Mouse (Mus musculus): ENCODE results near the gene Capn11. TPM values are rescaled to one million over a fixed set of nuclear protein-coding genes. Genes with fewer than 3 reads are reported as not detected.
"Not testable (repeated sequence)": the region's sequence is repeated elsewhere in the genome, so short reads cannot be mapped to it uniquely, and the experiment has no call there.

The Capn11 gene
- polyA plus RNA-seq, 1 experiment from 2014 or later = 0.17 TPM

- H3K27me3 ChIP-seq (replicated peaks; ENCODE audit: control insufficient read depth, insufficient read depth, low read length); H3K4me2 ChIP-seq (ENCODE audit: low read depth, low read length); ATAC-seq; H3K9me3 ChIP-seq (ENCODE audit: control insufficient read depth, low read length); H3K9ac ChIP-seq (ENCODE audit: low read depth, low read length); H3K4me1 ChIP-seq (ENCODE audit: control insufficient read depth, insufficient read depth, low read length); H3K27ac ChIP-seq (ENCODE audit: low read length); H3K36me3 ChIP-seq (ENCODE audit: control insufficient read depth, insufficient read depth, low read length); H3K4me3 ChIP-seq (ENCODE audit: low read length): not testable (repeated sequence)
- 87% methylated on average over 8 of the region's 8 CpGs for WGBS
Observed at GRCm38 (mm10) chr17:45623425-45623824, 35.7 kb downstream of the Capn11 start.

- H3K4me1 ChIP-seq (ENCODE audit: control insufficient read depth, insufficient read depth, low read length) = peaks cover 10% of the 10 kb centered on the region
- H3K27ac ChIP-seq (ENCODE audit: low read length) = peak overlapping the region; percentile 79
- H3K36me3 ChIP-seq (ENCODE audit: control insufficient read depth, insufficient read depth, low read length) = no peaks in the 10 kb centered on the region
- peak overlapping the region; percentile 37 for H3K4me3 ChIP-seq (ENCODE audit: low read length)
- H3K27me3 ChIP-seq (replicated peaks; ENCODE audit: control insufficient read depth, insufficient read depth, low read length) = no peaks in the 10 kb centered on the region
- peak; percentile 60 for ATAC-seq
- H3K9me3 ChIP-seq (ENCODE audit: control insufficient read depth, low read length) = no peaks in the 10 kb centered on the region
- peak overlapping the region; percentile 65 for H3K9ac ChIP-seq (ENCODE audit: low read depth, low read length)
- WGBS = 21% methylated on average over 20 of the region's 20 CpGs
- peak overlapping the region; percentile 48 for H3K4me2 ChIP-seq (ENCODE audit: low read depth, low read length)
Observed at GRCm38 (mm10) chr17:45619386-45620256, 39.5 kb downstream of the Capn11 start.

GRCm38 (mm10) chr17:45618941-45619385 is 40.2 kb downstream of the Capn11 start:
- Histone ChIP-seq H3K27me3 (replicated peaks; ENCODE audit: control insufficient read depth, insufficient read depth, low read length) (no peaks in the 10 kb centered on the region), H3K4me3 (ENCODE audit: low read length) (peak overlapping the region; percentile 37)

GRCm38 (mm10) chr17:45617655-45618054 is 41.5 kb downstream of the Capn11 start:
- Histone ChIP-seq H3K9ac (ENCODE audit: low read depth, low read length) (no peak overlapping the region), H3K36me3 (ENCODE audit: control insufficient read depth, insufficient read depth, low read length) (no peaks in the 10 kb centered on the region), H3K4me1 (ENCODE audit: control insufficient read depth, insufficient read depth, low read length) (peaks cover 10% of the 10 kb centered on the region), H3K4me2 (ENCODE audit: low read depth, low read length) (no peak overlapping the region), H3K27me3 (replicated peaks; ENCODE audit: control insufficient read depth, insufficient read depth, low read length) (no peaks in the 10 kb centered on the region), H3K27ac (ENCODE audit: low read length) (no peak overlapping the region), H3K4me3 (ENCODE audit: low read length) (no peak overlapping the region), H3K9me3 (ENCODE audit: control insufficient read depth, low read length) (no peaks in the 10 kb centered on the region)
- no peak for ATAC-seq
- 85% methylated on average over 6 of the region's 6 CpGs for WGBS

More at GRCm38 (mm10) chr17:45618941-45619385, 40.2 kb downstream of the Capn11 start:
- Histone ChIP-seq H3K4me2 (ENCODE audit: low read depth, low read length) (peak overlapping the region; percentile 48), H3K4me1 (ENCODE audit: control insufficient read depth, insufficient read depth, low read length) (peaks cover 10% of the 10 kb centered on the region), H3K9ac (ENCODE audit: low read depth, low read length) (peak overlapping the region; percentile 65), H3K36me3 (ENCODE audit: control insufficient read depth, insufficient read depth, low read length) (no peaks in the 10 kb centered on the region), H3K27ac (ENCODE audit: low read length) (peak overlapping the region; percentile 79), H3K9me3 (ENCODE audit: control insufficient read depth, low read length) (no peaks in the 10 kb centered on the region)
- WGBS = 12% methylated on average over 8 of the region's 8 CpGs
- ATAC-seq = peak; percentile 83

- Histone ChIP-seq H3K9ac (ENCODE audit: low read depth, low read length) (no peak overlapping the region), H3K36me3 (ENCODE audit: control insufficient read depth, insufficient read depth, low read length) (no peaks in the 10 kb centered on the region)
Observed at GRCm38 (mm10) chr17:45616679-45617078, 42.4 kb downstream of the Capn11 start.

GRCm38 (mm10) chr17:45616046-45616650 is 43.0 kb downstream of the Capn11 start:
- Histone ChIP-seq H3K27me3 (replicated peaks; ENCODE audit: control insufficient read depth, insufficient read depth, low read length) (no peaks in the 10 kb centered on the region), H3K9ac (ENCODE audit: low read depth, low read length) (no peak overlapping the region), H3K4me3 (ENCODE audit: low read length) (no peak overlapping the region), H3K9me3 (ENCODE audit: control insufficient read depth, low read length) (no peaks in the 10 kb centered on the region), H3K4me2 (ENCODE audit: low read depth, low read length) (no peak overlapping the region), H3K4me1 (ENCODE audit: control insufficient read depth, insufficient read depth, low read length) (peaks cover 10% of the 10 kb centered on the region), H3K27ac (ENCODE audit: low read length) (no peak overlapping the region), H3K36me3 (ENCODE audit: control insufficient read depth, insufficient read depth, low read length) (no peaks in the 10 kb centered on the region)
- 59% methylated on average over 4 of the region's 4 CpGs for WGBS
- no peak for ATAC-seq

More at GRCm38 (mm10) chr17:45616679-45617078, 42.4 kb downstream of the Capn11 start:
- WGBS = 85% methylated on average over 3 of the region's 3 CpGs
- ATAC-seq = no peak
- Histone ChIP-seq H3K4me2 (ENCODE audit: low read depth, low read length) (no peak overlapping the region), H3K4me3 (ENCODE audit: low read length) (no peak overlapping the region), H3K27ac (ENCODE audit: low read length) (no peak overlapping the region), H3K4me1 (ENCODE audit: control insufficient read depth, insufficient read depth, low read length) (peaks cover 10% of the 10 kb centered on the region), H3K9me3 (ENCODE audit: control insufficient read depth, low read length) (no peaks in the 10 kb centered on the region), H3K27me3 (replicated peaks; ENCODE audit: control insufficient read depth, insufficient read depth, low read length) (no peaks in the 10 kb centered on the region)

- Histone ChIP-seq H3K36me3 (ENCODE audit: control insufficient read depth, insufficient read depth, low read length) (no peaks in the 10 kb centered on the region), H3K27me3 (replicated peaks; ENCODE audit: control insufficient read depth, insufficient read depth, low read length) (no peaks in the 10 kb centered on the region), H3K9me3 (ENCODE audit: control insufficient read depth, low read length) (no peaks in the 10 kb centered on the region), H3K4me1 (ENCODE audit: control insufficient read depth, insufficient read depth, low read length) (peaks cover 8% of the 10 kb centered on the region; the same call in 1 of the 2 replicates), H3K4me3 (ENCODE audit: low read length) (no peak overlapping the region), H3K4me2 (ENCODE audit: low read depth, low read length) (no peak overlapping the region), H3K9ac (ENCODE audit: low read depth, low read length) (no peak overlapping the region), H3K27ac (ENCODE audit: low read length) (no peak overlapping the region)
- no peak for ATAC-seq
- WGBS = 77% methylated on average over 7 of the region's 7 CpGs
Observed at GRCm38 (mm10) chr17:45612921-45613320, 46.2 kb downstream of the Capn11 start.

GRCm38 (mm10) chr17:45612008-45612407 is 47.1 kb downstream of the Capn11 start:
- Histone ChIP-seq H3K27ac (ENCODE audit: low read length) (no peak overlapping the region), H3K9ac (ENCODE audit: low read depth, low read length) (no peak overlapping the region), H3K4me1 (ENCODE audit: control insufficient read depth, insufficient read depth, low read length) (peaks cover 8% of the 10 kb centered on the region; the same call in 1 of the 2 replicates), H3K4me2 (ENCODE audit: low read depth, low read length) (no peak overlapping the region), H3K36me3 (ENCODE audit: control insufficient read depth, insufficient read depth, low read length) (no peaks in the 10 kb centered on the region), H3K4me3 (ENCODE audit: low read length) (no peak overlapping the region), H3K27me3 (replicated peaks; ENCODE audit: control insufficient read depth, insufficient read depth, low read length) (no peaks in the 10 kb centered on the region), H3K9me3 (ENCODE audit: control insufficient read depth, low read length) (no peaks in the 10 kb centered on the region)
- 69% methylated on average over 8 of the region's 8 CpGs for WGBS
- no peak for ATAC-seq

GRCm38 (mm10) chr17:45610144-45610866 is 48.8 kb downstream of the Capn11 start:
- H3K27me3 ChIP-seq (replicated peaks; ENCODE audit: control insufficient read depth, insufficient read depth, low read length) = no peaks in the 10 kb centered on the region
- no peak overlapping the region for H3K4me3 ChIP-seq (ENCODE audit: low read length)
- H3K9me3 ChIP-seq (ENCODE audit: control insufficient read depth, low read length) = no peaks in the 10 kb centered on the region
- no peaks in the 10 kb centered on the region for H3K36me3 ChIP-seq (ENCODE audit: control insufficient read depth, insufficient read depth, low read length)
- peak; percentile 48; the same call in 1 of the 2 replicates for ATAC-seq
- WGBS = 40% methylated on average over 5 of the region's 5 CpGs
- no peak overlapping the region for H3K4me2 ChIP-seq (ENCODE audit: low read depth, low read length)
- H3K9ac ChIP-seq (ENCODE audit: low read depth, low read length) = no peak overlapping the region
- peak overlapping the region; percentile 52; the same call in 1 of the 2 replicates for H3K27ac ChIP-seq (ENCODE audit: low read length)
- peaks cover 8% of the 10 kb centered on the region; the same call in 1 of the 2 replicates for H3K4me1 ChIP-seq (ENCODE audit: control insufficient read depth, insufficient read depth, low read length)

Data from intestine, embryonic 16.5 days (tissue).